Mouse (Mus musculus): Measurements from ENCODE around the gene Cep41.
A peak's percentile ranks its signal among the peaks of the same experiment; 100 is the strongest.

Gene Cep41

GRCm38 (mm10) chr6:30710371-30711364 is 17.1 kb upstream of the Cep41 start:
- no peak for DNase-seq

DNA sequence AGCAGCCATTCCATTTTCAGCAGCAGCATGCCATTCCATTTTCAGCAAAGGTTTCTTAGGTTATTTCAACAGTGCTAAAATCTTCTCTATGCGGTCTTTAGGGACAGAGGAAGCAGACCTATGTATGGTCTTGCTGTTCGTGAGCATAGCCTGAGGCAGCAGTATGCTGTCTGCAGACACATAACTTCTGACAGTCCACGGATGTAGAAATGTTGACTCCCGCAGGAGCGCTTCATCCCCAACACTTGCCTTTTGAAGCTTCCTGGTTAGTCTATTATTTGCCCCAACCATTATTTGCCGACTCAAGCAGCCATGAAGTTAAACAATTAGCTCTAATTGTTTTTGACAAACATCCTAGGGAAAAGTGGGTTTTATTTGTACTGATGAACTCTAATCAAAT is 15.6 kb upstream of the Cep41 start:
- DNase-seq: no peak

DNA sequence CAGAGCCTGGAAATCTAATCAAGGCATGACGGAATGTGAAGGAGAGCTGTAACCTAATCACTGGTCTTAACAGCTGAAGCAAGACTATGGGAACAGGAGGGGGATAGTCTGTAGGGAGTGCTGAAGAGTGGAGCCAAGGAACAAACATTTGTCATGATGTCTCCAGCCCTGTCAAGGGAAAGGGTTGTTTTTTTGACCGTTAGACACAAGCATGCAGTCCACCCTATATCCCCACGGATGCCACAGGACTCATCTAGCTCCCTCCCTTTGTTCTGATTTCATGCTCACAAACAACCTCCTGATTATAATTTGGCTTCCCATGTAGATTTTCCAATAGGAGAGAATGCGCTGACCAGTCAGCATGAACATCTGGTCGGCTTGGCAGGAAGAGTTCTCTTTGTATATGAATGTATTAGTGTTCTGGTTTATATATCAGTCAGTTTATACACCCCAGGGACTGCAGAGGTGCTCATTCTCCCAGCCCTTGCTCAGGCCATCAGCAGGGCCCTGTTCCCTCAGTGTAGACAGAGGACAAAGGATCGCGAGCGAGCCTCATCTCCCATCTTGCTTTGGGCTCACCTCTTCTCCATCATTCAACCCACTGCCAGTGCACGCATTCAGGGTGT is 10.5 kb upstream of the Cep41 start:
- no peak for DNase-seq

DNA sequence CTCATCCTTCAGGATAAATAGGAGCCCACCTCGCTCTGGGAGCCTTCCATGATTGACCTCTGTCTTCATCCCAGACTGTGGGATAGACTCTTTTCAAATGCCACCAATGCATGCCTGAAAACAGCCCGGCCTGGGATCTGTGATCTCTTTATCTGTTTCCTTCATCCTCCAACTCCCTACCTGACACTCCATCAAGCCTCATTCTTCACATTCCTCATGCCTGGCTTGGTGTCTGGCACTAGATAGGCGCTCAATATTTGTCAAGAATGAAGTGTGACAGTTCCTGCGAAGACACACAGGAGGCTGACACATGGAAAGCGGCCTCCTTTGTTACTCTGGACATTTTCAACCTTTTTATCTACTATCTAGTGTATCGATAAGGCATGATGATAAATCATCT is 9.9 kb upstream of the Cep41 start:
- no peak for DNase-seq

GRCm38 (mm10) chr6:30702881-30703280 is 9.3 kb upstream of the Cep41 start:
- DNase-seq: no peak

DNA sequence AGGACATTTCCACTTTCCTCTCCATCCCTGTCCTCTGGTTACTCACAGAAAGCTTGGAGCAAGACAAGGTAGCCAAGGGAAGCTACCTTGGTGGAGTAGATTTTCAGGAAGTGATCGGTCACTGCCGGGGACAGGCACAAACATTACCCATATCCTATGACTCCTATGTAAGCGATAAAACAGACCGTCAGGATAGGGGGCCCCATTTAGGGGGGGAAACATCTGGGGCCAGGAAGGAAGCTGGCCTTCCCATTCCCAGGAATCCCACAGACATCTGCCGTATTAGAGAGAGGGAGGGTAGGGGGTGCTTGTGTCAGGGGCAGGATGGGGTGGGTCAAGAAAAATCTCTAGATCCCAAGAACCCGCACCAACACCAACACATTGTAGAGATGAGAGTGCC is 6.6 kb upstream of the Cep41 start:
- no peak for DNase-seq

DNA sequence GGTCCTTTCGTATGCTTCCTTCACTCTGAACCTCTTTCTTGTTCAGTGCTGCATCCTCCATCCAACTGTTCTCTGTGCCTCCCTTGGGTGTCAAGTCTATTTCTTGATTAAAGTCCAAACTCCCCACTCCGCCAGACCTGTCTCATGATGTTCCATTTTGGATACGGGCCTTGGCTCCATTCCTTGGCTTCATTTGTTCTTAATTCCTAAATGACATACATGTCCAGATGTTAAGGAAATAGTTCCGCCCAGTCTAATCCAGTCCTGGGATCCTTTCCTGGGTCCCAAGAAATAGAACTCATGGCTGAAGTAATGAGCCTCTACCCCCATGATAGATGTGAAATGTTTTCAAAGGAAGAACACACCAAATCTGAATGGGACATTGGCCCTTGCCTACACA is 4.5 kb upstream of the Cep41 start:
- no peak for DNase-seq

DNA sequence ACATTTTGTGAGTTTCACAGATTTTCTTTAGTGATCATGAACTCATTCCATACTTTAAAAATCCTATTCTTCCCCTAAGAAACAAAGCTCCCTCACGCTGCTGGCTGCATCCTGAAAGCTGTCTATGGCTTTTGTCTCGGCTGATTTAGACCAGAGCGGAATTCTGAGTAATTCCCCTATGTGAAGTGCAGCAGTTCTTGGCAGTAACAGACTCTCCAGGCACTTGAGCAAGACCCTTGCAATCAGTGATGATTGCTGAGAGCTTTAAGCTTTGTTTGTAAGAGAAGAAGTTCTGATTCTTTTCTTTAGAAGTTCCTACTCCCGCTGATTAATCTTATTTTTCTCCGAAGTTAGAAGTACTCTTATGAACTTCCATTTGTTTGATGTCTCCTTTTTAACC is 3.9 kb upstream of the Cep41 start:
- DNase-seq: no peak

GRCm38 (mm10) chr6:30695124-30695523 is 1.6 kb upstream of the Cep41 start:
- DNase-seq: no peak

DNA sequence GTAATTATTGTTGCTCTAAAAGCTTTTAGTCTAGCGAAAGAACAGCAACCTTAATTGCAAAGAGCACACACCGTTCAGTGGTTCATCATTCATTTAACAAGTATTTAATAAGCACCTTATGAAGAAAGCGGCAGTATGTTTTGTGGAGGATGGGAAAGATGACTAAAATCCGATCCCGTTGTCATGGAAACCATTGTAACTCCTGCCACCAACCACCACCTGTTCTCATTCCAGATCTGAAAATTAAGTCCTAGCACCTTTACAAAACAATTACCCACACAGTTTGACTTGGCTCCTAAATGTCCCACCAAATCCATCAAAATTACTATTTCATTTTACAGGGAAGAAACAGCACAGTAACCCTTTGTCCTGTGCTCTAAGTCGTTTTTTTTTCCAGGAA is 660 bp upstream of the Cep41 start:
- no peak for DNase-seq

GRCm38 (mm10) chr6:30692826-30693225 is 723 bp downstream of the Cep41 start:
- DNase-seq: no peak

DNA sequence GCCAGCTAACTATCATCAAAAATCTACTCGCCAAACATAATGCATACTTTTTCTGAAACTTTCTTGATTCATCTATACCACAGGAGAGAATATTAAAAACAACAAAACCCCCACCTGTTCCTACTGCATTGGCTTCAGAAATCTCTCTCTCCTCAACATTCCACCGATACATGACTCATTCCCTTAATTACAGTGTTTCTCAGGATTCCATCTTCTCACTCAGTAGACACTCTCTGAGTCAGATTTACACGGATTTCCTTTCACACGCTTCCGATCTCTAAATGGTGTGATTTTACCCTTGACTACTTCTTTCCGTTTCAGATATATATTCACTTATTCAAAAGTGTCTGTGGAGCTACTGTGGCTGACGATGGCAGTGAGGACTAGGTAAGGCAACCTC is 6.4 kb downstream of the Cep41 start:
- DNase-seq: no peak

- no peak for DNase-seq
Measured at GRCm38 (mm10) chr6:30684570-30684969, 9.0 kb downstream of the Cep41 start.

GRCm38 (mm10) chr6:30681935-30682900 is 11.3 kb downstream of the Cep41 start:
- peak; percentile 55 for DNase-seq

DNA sequence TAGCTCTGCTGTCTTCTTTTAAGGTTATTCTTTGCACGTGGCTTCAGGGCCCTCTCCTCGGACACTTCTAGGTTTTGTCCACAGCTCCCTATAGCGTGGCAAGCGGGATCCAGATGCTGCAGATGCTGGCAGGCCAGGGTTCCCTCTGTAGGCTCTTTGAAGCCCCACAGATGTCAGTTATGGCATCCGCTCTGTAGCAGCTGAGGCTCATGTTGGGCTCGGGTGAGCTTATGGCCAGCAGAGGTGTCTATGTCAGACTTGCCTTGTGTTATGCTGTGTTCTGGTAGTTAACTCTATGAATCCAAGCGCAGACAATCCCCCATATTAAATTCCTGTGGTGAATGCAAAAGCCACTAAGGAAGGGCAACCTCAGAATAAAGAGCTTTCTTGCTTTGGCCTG is 13.1 kb downstream of the Cep41 start:
- no peak for DNase-seq

- no peak for DNase-seq
Measured at GRCm38 (mm10) chr6:30679567-30679966, 14.0 kb downstream of the Cep41 start.

DNA sequence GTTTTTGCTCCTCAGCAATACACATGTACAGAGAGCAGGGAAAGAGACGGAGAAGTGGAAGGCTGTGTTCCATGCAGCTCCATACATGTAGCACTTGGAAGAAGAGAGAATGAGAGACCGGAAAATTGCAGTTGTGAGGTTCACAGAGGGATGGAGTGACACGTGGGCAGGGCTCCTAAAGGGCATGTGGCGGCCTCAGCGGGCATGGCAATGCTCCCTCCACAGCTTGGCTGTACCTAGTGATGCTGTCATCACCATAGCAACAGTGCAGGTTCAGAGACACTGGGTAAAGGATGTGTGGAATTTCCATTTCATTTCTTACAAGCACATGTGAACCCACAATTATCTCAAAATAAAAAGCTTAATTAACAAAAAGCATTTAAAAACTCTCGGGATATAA is 15.1 kb downstream of the Cep41 start:
- no peak for DNase-seq

GRCm38 (mm10) chr6:30677591-30677990 is 16.0 kb downstream of the Cep41 start:
- no peak for DNase-seq

GRCm38 (mm10) chr6:30676506-30676905 is 17.0 kb downstream of the Cep41 start:
- peak; percentile 26 for DNase-seq

- DNase-seq: peak; percentile 18
Measured at GRCm38 (mm10) chr6:30675281-30675771, 18.2 kb downstream of the Cep41 start.

DNA sequence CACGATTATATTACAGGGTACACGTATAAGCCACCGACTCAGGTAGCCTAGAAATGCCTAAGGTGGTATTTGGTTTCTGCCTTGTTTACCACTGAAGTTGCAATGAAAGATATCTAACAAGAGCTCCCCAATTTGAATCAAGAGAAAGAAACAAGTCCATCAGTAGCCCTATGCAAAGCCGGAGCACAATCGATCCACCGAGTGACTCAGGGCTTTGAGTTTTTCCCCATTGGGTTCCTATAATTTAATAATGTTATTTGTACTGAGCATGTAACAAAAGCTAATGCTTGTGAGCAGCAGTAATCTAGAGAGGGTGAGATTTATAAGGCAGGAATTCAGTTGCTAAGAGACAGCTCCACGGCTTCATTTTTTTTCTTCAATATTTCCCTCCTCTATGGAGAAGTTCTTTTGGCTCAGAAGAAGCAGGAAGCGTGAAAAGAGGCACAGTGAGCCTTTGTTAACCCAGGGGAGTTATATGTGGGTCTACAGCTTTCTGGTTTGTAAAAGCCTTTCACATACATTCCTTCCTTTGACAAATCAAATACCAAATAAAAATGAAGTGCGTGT is 18.8 kb downstream of the Cep41 start:
- no peak for DNase-seq

DNA sequence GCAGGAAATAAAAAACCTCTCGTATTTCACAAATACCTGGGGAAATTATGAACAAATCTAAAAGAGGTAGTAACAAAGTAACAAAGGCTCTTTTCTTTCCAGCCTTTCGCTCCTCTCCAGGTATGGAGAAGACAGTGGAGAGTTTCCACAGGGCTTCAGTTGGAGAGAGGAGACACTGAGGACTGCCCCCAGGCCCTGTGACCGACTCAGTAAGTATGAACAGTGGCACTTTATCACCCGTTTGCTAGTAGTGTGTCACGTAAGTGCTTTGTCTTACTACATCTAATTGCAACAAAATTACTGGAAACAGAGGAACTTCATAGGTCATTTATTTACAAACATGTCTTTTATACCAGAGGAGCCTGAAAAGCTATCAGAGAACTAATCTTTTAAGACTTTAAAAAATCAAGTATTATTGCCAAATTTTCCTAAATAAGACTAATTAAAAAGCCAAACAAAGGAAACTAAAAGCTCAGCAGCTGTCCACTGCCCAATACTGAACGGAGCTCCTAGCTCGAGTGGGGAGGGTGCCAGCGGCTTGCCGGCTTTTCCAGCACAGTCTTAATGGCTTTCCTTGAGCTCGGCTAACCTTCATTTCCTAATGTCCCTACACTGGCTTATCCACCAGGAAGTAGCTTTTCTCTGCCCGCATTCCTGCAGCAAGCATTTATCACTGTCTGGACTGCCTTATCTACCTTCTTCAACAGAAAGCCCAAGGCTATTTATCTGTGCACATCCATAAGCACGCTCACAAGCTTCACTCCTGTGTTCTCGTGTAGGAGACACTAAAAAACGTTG is 19.6 kb downstream of the Cep41 start:
- DNase-seq: peak; percentile 13

Data from liver (tissue).